Mouse (Mus musculus) fibroblast of lung, adult 2 months (primary cell): Measurements from ENCODE around the gene Gm3404.
"Not testable (repeated sequence)": the region's sequence is repeated elsewhere in the genome, so short reads cannot be mapped to it uniquely, and the experiment has no call there.

ENCODE experiments used
- DNase-seq: peaks from one replicate; pipeline ENCODE4 v3.0.0-alpha.2; 2011; ENCODE audit warnings: low read depth

Gm3404 gene

GRCm38 (mm10) chr5:146525501-146525900 lies at the start of gene Gm3404:
Gene Gm3404 (plus strand): TSS chr5:146525801.
- DNase-seq, result not testable (repeated sequence)

DNA sequence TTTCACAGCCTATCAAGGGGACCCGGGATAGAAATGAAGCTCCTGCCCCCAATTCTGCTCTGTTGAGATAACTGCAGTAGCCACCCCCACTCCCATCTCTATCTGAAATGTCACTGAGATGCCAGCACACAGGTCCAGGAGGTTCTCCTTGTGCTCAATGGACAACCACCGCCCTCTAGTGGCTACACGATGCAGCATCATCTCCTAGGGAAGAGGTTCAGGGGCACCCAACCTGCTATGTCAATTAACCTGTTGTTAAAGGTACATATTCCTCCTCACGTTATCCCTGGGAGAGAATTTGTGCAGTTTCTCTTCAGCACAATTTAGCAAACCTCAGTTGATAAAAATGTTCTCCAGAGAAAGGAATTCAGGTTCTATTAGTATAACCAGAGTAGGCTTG lies 46.0 kb upstream of the Gm3404 start:
- DNase-seq, result not testable (repeated sequence)

DNA sequence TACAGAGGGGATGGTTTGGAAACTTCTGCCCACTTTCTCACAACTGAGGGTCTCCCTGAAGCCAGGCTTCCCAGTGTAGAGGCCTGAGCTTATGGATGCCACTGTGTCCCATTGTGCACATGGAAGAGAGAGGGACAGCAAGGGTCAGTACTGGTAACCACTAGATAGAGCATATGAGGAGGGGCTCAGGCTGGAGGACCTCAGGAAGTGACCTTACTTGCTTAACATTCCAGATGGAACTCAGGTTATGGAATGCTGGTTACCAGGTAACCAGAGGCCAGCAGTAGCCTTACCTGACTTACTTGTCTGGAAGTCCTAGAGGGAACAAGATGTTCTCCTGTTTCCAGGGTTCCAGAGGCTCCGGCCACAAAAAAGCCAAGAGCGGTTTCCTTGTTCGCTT lies 43.9 kb upstream of the Gm3404 start, which contains the start of gene Gm6408:
Gene Gm6408 (plus strand): TSS at position 301 of the 400 bp plus-strand sequence.
- not testable (repeated sequence) for DNase-seq

GRCm38 (mm10) chr5:146488959-146489358 lies 36.6 kb upstream of the Gm3404 start:
- DNase-seq, result not testable (repeated sequence)

DNA sequence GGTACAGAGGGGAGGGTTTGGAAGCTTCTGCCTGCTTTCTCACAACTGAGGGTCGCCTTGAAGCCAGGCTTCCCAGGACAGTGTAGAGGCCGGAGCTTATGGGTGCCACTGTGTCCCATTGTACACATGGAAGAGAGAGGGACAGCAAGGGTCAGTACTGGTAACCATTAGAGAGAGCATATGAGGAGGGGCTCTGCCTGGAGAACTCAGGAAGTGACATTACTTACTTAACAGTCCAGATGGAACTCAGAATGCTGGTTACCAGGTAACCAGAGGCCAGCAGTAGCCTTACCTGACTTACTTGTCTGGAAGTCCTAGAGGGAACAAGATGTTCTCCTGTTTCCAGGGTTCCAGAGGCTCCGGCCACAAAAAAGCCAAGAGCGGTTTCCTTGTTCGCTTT lies 34.5 kb upstream of the Gm3404 start, which contains the start of gene Gm6370:
Gene Gm6370 (plus strand): TSS at position 301 of the 400 bp plus-strand sequence.
- DNase-seq, result not testable (repeated sequence)

- DNase-seq, result not testable (repeated sequence)
Observed at GRCm38 (mm10) chr5:146502099-146502498, 23.5 kb upstream of the Gm3404 start, which contains the start of gene 4930449I24Rik. Gene 4930449I24Rik (plus strand): TSS chr5:146502399.

DNA sequence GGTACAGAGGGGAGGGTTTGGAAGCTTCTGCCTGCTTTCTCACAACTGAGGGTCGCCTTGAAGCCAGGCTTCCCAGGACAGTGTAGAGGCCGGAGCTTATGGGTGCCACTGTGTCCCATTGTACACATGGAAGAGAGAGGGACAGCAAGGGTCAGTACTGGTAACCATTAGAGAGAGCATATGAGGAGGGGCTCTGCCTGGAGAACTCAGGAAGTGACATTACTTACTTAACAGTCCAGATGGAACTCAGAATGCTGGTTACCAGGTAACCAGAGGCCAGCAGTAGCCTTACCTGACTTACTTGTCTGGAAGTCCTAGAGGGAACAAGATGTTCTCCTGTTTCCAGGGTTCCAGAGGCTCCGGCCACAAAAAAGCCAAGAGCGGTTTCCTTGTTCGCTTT lies 11.8 kb upstream of the Gm3404 start, which contains the start of gene Gm3402:
Gene Gm3402 (plus strand): TSS at position 301 of the 400 bp plus-strand sequence.
- not testable (repeated sequence) for DNase-seq

DNA sequence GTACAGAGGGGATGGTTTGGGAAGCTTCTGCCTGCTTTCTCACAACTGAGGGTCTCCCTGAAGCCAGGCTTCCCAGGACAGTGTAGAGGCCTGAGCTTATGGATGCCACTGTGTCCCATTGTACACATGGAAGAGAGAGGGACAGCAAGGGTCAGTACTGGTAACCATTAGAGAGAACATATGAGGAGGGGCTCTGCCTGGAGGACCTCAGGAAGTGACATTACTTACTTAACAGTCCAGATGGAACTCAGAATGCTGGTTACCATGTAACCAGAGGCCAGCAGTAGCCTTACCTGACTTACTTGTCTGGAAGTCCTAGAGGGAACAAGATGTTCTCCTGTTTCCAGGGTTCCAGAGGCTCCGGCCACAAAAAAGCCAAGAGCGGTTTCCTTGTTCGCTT lies 11.7 kb downstream of the Gm3404 start, which contains the start of gene Gm3409:
Gene Gm3409 (plus strand): TSS at position 301 of the 400 bp plus-strand sequence.
- DNase-seq, result not testable (repeated sequence)

- not testable (repeated sequence) for DNase-seq
Observed at GRCm38 (mm10) chr5:146555836-146556235, 30.2 kb downstream of the Gm3404 start, which contains the start of gene Gm3415. Gene Gm3415 (plus strand): TSS chr5:146556136.

GRCm38 (mm10) chr5:146564259-146564658 lies 38.7 kb downstream of the Gm3404 start:
- no peak for DNase-seq

- no peak for DNase-seq
Observed at GRCm38 (mm10) chr5:146567054-146567453, 41.5 kb downstream of the Gm3404 start.

DNA sequence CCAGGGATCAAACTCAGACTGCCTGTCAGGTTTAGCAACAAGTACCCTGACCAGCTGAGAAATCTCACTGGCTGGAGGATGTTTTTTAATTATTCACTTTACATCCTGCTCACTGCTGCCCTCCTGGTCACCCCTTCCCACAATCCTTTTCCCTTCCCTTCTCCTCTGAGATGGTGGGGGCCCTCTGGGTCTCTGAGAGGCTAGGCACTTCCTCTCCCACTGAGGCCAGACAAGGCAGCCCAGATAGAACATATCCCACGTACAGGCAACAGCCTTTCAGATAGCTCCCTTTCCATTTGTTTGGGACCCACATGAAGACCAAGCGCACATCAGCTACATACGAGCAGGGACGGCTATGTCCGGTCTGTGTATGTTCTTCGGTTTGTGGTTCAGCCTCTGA lies 44.6 kb downstream of the Gm3404 start:
- DNase-seq, result not testable (repeated sequence)

GRCm38 (mm10) chr5:146571830-146572734 lies 46.5 kb downstream of the Gm3404 start:
- not testable (repeated sequence) for DNase-seq

DNA sequence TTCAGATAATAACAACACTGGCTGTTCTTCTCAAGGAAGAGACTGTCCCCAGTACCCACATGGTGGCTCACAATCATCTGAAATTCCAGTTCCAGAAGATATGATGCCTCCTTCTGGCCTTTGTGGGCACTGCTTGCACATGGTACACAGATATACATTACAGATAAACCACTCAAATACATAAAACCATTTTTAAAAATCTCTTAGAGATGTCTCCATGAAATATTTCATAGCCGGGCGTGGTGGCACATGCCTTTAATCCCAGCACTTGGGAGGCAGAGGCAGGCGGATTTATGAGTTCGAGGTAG lies 47.1 kb downstream of the Gm3404 start:
- DNase-seq, result not testable (repeated sequence)

GRCm38 (mm10) chr5:146576668-146577067 lies 51.1 kb downstream of the Gm3404 start:
- no peak for DNase-seq
